Mouse (Mus musculus) left cerebral cortex, adult 2 months (tissue): ENCODE measurements at regions not wholly inside any gene's neighbourhood (a gene's known extent, or its start where the extent isn't known, plus 50 kb on each side); places are given as distances from the start of the nearest gene placed in this dataset.

Experiments
- DNase-seq, 2 experiments: peaks; one replicate each; pipeline ENCODE4 v3.0.0; 2021 to 2022; ENCODE audit warnings: low spot score in 2 of 2, mixed read lengths in 1 of 2; ENCODE audit errors: extremely low spot score in 1 of 2
- H3K27ac ChIP-seq: fragments of 200-600 bp; 2 replicates; pipeline ENCODE4 v1.8.1; 2022
- H3K4me3 ChIP-seq: fragments of 200-600 bp; 2 replicates; pipeline ENCODE4 v1.8.1; 2022
- CTCF ChIP-seq: fragments of 200-600 bp; IDR thresholded peaks from 2 replicates; pipeline ENCODE4 v1.8.1; 2022; ENCODE audit warnings: antibody characterized with exemption, mild to moderate bottlenecking, moderate library complexity
- intact Hi-C: fragments of 180-260 bp; cut with DNase I; formaldehyde crosslinking; loops from one replicate; pipeline ENCODE4 v1.15.1; 2025

DNA sequence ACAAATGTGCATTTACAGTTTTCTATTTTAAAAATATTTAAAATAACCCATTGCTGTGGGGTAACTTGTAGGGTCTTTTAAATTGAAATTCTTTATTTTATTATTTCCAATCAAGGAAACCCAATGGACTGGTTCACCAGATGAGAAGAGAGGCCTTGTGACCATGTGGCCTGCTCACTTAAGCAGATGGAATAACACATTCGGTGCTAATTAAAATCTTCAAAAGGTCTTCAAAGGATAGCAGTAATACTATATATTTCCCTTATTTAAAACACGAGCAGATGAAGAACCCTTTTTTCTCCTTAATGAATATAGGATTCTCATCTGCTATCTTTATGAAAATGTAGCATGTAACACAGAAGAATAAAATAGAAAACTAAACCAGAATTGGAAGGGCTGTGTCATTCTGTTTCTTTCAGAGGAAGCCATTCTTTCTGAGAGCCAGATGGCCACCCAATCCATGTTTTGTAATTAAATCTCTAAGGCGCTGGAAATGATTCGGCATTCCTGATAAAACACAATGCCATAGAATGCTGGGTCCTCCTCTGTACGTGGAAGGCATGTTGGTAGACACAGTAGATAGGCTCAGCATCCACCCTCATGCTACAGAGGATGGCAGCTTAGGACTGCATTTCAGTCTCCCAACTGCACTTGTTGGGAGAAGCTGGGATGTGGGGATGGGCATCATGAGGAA is 134.4 kb upstream of the Cttnbp2 start:
- TF ChIP-seq CTCF = no peak
- intact Hi-C loops = loop anchor here (5.0 kb wide), 1 partner anchor 33 kb away; no protein-coding TSS in a partner anchor
- peak overlapping the region; percentile 47 for H3K27ac ChIP-seq
- no peak overlapping the region for H3K4me3 ChIP-seq
- DNase-seq = no peak

DNA sequence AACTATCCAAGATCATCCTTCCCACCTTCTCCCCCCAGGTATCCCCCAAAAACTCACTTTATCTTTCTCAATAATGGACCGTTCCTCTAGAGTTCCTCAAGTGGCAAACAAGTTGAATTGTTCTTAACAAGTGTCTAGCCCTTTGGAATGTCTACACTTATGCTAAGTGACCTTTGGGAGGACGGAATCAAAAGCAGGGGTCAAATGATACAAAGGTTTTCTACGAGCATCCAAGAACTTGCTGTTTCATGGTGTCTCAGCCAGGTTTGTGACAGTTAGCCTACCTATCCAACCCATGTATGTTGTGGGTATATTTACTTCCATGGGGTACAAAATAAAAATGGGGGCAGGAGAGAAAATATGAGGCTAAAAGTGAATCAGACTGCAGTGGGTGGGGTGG is 136.7 kb upstream of the Cttnbp2 start:
- no peak overlapping the region for H3K27ac ChIP-seq
- H3K4me3 ChIP-seq = no peak overlapping the region
- intact Hi-C loops = loop anchor here (10.0 kb wide), 1 partner anchor 163 kb away; no protein-coding TSS in a partner anchor
- DNase-seq = no peak
- no peak for TF ChIP-seq CTCF

DNA sequence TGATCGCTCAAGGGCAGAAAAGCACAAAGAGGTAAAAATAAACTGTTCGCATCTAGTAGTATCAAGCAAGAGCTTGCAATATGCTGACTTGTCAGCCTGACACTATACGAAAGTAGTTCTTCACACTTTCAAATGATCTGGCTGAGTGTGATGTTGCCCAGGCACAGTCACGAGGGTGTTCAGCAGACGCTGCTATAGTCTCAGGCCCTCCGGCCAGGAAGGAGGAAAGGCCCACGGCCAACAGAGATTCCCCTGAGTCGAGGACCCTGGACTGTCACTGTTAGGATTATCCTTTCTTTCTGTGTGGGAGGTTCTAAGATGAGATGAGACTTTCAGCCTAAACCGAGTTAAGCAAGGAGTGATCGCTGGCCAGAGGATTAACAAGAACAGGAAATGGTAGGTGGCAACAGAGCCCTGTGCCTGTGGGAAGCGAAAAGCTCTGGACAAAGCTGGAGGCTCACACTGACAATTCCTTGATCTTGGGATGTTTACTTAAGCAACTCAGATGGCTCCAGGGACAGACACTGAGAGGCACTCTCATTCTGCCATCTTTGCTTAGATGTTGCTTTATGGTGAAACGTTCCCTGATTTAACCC is 137.5 kb upstream of the Cttnbp2 start:
- intact Hi-C loops = loop anchor here (10.0 kb wide), 1 partner anchor 163 kb away; no protein-coding TSS in a partner anchor
- DNase-seq = peak in 1 of 2 experiments; percentile 38
- H3K4me3 ChIP-seq = no peak overlapping the region
- peak overlapping the region; percentile 75 for H3K27ac ChIP-seq
- no peak for TF ChIP-seq CTCF

DNA sequence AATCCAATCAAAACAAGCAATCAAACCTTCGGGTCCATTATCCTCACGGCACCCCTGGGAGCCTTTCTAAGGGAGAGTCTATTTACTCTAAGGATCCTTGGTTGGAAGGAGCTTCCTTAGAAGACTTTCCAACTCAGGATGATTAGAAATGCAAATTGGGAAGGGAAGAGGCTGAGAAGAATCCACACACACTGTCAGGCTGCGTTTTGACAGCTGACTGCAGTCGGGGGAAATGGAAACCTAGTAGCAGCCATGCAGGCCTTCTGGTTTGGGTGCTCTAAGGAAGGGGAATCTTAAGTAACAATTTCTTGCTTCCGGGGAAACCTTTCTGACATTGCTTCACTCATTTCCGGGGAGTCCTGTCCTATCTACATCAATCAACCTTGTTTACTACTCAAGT is 139.6 kb upstream of the Cttnbp2 start:
- no peak for DNase-seq
- no peak overlapping the region for H3K27ac ChIP-seq
- TF ChIP-seq CTCF = no peak
- H3K4me3 ChIP-seq = no peak overlapping the region
- intact Hi-C loops = loop anchor here (10.0 kb wide), 1 partner anchor 161 kb away; no protein-coding TSS in a partner anchor

DNA sequence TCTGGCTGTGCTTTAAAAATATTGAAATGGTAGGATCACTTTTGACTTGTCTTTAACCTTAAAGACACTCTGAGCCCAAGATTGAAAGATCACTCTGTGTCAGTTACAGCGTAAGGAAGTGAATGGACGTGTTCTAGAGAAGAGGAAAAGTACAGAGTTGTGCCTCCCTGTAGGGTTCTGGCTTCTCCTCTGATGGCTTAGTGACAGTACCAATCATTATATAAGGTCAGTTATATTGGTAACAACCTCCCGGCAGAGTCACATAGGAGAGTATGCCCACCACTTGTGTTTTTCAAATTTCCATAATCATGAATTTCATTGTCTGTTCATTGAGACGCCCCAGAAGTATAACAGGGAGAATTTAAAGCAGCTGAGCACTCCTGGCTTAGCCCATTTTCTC is 141.6 kb upstream of the Cttnbp2 start:
- DNase-seq = no peak
- Histone ChIP-seq H3K27ac (no peak overlapping the region), H3K4me3 (no peak overlapping the region)
- no peak for TF ChIP-seq CTCF
- intact Hi-C loops = loop anchor here (10.0 kb wide), 1 partner anchor 159 kb away; no protein-coding TSS in a partner anchor

DNA sequence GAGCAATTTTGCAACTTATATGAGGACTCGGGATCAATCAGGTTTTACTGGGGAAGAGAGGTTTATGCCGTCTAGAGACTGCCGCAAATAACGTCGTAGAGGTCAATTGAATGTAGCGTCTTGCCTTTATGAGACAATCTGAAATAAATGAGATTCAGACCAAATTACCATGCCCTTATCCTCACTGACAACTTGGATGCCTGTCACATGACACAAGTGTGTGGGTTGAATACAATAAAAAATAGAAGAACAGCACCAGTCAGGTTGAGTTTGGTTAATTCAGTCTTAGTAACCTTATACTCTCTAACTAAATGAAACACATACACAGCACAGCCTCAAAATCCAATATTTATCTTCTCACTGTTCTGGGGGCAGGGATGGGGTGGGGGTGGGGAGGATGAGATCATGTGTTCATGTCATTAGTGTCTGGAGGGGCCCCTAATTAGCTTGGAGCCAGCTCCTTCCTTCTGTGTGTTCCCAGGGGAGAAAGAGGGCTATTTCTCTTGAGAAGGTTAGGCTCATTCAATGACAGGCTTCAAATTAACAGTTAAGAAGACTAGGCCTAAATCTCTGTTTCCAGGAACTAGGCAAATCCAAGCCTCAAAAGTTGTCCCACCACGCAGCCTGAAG is 142.2 kb upstream of the Cttnbp2 start:
- Histone ChIP-seq H3K27ac (no peak overlapping the region), H3K4me3 (no peak overlapping the region)
- no peak for TF ChIP-seq CTCF
- intact Hi-C loops = loop anchor here (10.0 kb wide), 1 partner anchor 158 kb away; no protein-coding TSS in a partner anchor
- DNase-seq = no peak

DNA sequence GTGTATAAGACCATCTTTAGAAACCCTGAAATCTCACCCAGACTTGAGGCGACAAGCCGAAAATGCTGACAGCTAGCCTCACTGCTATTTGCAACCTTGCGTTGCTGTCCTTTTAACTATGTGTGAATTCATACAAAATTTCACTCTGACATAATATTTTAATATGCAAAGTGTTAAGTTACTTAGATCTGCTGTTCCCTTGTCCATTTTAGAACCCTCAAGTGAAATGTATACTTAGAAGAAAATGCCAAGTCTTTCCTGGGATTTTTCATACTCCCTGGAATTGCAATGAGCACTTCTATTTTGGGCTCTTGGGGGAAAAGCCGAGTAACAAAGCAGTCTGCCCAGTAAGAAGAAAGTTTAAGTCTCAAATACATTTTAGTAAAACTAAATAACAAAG is 150.0 kb upstream of the Cttnbp2 start:
- no peak overlapping the region for H3K4me3 ChIP-seq
- no peak for TF ChIP-seq CTCF
- peak overlapping the region; percentile 62 for H3K27ac ChIP-seq
- intact Hi-C loops = loop anchor here (2.0 kb wide), 1 partner anchor 24 kb away; no protein-coding TSS in a partner anchor
- no peak for DNase-seq

DNA sequence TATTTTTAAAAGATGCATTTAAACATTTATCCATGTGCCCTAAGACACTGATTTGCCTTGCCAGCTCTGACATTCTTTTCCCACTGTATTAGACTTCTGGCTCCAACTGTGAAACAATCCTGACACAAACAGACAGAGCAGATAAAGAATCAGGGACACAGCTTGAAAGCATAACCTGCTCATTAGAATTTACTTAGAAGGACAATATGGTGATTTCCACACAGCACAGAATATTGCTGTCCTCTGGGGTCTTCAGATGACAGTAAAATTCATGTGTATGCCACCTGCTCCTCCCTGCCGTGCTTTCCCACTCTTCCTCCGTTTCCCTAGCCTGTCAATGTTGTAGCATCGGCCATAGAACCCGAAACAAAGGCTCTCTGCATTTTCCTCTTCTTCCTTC is 151.3 kb upstream of the Cttnbp2 start:
- no peak overlapping the region for H3K27ac ChIP-seq
- no peak overlapping the region for H3K4me3 ChIP-seq
- DNase-seq = no peak
- TF ChIP-seq CTCF = no peak
- intact Hi-C loops = loop anchor here (2.0 kb wide), 1 partner anchor 25 kb away; no protein-coding TSS in a partner anchor

DNA sequence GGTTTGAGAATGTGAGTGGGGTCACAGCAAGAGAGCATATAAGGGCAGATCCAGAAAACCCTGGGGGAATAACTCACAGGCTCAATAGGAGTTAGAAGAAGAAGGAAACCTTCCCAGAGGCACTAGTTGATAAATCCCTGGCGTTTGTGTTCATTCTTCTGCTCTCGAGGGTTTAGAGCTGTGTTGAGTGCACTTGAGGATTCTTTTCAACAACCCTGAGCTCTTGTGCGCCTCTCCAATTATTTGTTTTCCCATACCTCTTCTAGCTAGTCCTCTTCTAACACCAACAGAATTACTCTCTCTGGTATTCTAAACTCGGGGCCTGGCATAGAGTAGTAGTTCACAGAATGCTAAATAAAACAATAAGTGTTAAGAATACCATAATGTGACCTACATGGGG is 151.9 kb upstream of the Cttnbp2 start:
- no peak for TF ChIP-seq CTCF
- no peak overlapping the region for H3K4me3 ChIP-seq
- no peak overlapping the region for H3K27ac ChIP-seq
- no peak for DNase-seq
- intact Hi-C loops = no loop called here

DNA sequence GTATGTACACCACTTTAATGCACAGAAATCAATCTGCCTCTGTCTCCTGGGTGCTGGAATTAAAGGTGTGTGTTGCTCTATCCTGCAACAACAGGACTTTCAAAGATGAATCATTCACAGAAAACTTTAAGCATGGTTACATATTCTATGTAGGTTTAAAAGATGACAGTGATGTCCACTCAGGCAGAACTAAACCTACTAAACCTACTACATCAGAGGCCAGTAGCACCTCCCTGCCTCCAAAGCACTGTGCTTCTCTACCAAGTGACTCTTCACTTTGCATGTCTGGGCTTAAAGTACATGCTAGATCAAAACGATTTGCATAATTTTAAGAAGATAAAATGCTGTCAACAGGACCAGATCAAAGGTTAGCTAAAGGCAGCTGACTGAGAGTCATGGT is 156.0 kb upstream of the Cttnbp2 start:
- intact Hi-C loops = no loop called here
- no peak for TF ChIP-seq CTCF
- no peak overlapping the region for H3K27ac ChIP-seq
- no peak overlapping the region for H3K4me3 ChIP-seq
- DNase-seq = no peak

DNA sequence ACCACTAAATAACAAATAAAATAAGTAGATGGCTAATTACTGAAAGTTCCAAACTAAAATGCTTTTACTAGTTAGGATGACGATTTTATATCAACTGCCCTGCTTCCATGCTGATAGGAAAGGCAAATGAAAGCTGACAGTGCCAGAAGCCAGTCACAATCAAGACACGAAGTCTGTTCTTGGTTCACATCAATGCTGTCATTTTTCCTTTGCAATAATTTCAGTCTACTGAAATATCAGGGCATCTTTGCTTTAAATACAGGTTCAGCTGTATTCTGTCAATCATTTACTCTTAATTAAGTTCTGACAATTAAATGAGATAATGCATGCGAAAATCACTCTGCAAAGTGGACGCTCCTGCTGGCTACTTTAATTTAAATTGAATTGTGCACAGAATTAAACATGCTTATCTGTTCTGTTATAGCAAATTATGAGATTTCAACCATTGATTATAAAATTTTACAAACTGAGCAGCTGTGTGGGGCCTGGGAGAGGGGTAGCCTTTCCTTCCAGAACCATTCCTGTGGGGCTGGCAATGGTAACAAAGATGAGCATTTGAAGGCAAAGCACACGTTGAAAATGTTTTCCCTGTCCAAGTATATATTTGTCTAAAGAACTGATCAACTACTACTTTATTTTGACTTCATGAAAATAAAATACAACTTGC is 160.1 kb upstream of the Cttnbp2 start:
- intact Hi-C loops = no loop called here
- H3K27ac ChIP-seq = no peak overlapping the region
- TF ChIP-seq CTCF = no peak
- no peak for DNase-seq
- H3K4me3 ChIP-seq = no peak overlapping the region

DNA sequence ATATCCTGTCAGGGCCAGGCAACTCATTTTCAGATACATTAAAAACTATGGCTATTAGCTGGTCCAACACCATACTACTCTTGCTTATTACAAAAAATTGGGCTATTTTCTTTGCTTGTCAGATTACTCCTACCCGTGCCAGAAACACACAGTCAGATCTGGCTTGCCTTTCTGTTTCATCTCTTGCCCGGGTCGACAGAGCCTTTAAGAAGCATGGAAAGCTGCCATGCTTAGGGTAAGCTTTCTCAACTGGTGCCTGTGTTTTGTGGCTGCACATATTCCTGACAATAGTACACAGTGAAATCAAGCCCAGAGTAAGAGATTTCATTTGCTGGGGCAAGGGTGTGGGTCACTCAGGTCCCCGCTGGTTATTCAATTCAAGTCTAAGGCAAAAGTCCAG is 162.5 kb upstream of the Cttnbp2 start:
- DNase-seq = no peak
- Histone ChIP-seq H3K27ac (no peak overlapping the region), H3K4me3 (no peak overlapping the region)
- TF ChIP-seq CTCF = no peak
- intact Hi-C loops = no loop called here
